Mouse (Mus musculus) embryonic facial prominence, embryonic 11.5 days (tissue): ENCODE results near the gene Meis1. TPM values are rescaled to one million over a fixed set of nuclear protein-coding genes. Genes with fewer than 3 reads are reported as not detected.

Source experiments
- ATAC-seq: fragments of 200-750 bp; cut with Nextera tagmentation; replicated peaks from 2 replicates; pipeline ENCODE4 v1.8.0; 2017; ENCODE audit warnings: low read depth; ENCODE audit not compliant: insufficient number of reproducible peaks, low FRiP score, low TSS enrichment
- DNase-seq: peaks from one replicate; pipeline ENCODE4 v3.0.0-alpha.2; 2015; ENCODE audit warnings: low spot score
- H3K27ac ChIP-seq: fragments of 300-500 bp; sonication (generic); replicated peaks from 2 replicates; pipeline ENCODE4 v1.5.1; 2014; ENCODE audit warnings: mild to moderate bottlenecking, low read depth, low read length, control low read depth
- H3K27me3 ChIP-seq: fragments of 300-500 bp; sonication (generic); 2 replicates; pipeline ENCODE4 v1.6.1; 2014; ENCODE audit warnings: mild to moderate bottlenecking, low read length, moderate library complexity, mixed read lengths; ENCODE audit not compliant: control insufficient read depth, insufficient read depth
- H3K36me3 ChIP-seq: fragments of 300-500 bp; sonication (generic); replicated peaks from 2 replicates; pipeline ENCODE4 v1.6.1; 2014; ENCODE audit warnings: low read depth, mild to moderate bottlenecking, low read length, moderate library complexity, mixed read lengths; ENCODE audit not compliant: control insufficient read depth, insufficient read depth
- H3K4me1 ChIP-seq: fragments of 300-500 bp; sonication (generic); 2 replicates; pipeline ENCODE4 v1.6.1; 2014; ENCODE audit warnings: low read length, mixed read lengths; ENCODE audit not compliant: control insufficient read depth, insufficient read depth
- H3K4me2 ChIP-seq: fragments of 300-500 bp; sonication (generic); 2 replicates; pipeline ENCODE4 v1.6.1; 2014; ENCODE audit warnings: low read depth, mild to moderate bottlenecking, control low read depth, low read length, moderate library complexity
- H3K4me3 ChIP-seq: fragments of 300-500 bp; sonication (generic); 2 replicates; pipeline ENCODE4 v1.5.1; 2014; ENCODE audit warnings: low read depth, low read length, control low read depth
- H3K9ac ChIP-seq: fragments of 300-500 bp; sonication (generic); replicated peaks from 2 replicates; pipeline ENCODE4 v1.6.1; 2014; ENCODE audit warnings: mild to moderate bottlenecking, control low read depth, low read length
- H3K9me3 ChIP-seq: fragments of 300-500 bp; sonication (generic); replicated peaks from 2 replicates; pipeline ENCODE4 v1.6.1; 2016; ENCODE audit warnings: mild to moderate bottlenecking, low read length, inconsistent platforms, mixed read lengths; ENCODE audit not compliant: control insufficient read depth
- WGBS: fragments of 180-500 bp; shearing (Covaris S2); extraction: QIAGEN DNeasy Blood & Tissue Kit; methylation state at CpG from one replicate; pipeline ENCODE4 v1.1.7; 2014; 5-methylcytosine and 5-hydroxymethylcytosine counted together
- polyA plus RNA-seq: library from polyadenylated mRNA; unstranded; fragments of >200 nt; fragmentation: Nextera tagmentation; extraction: Ambion mirVana; gene quantifications from 2 replicates; pipeline ENCODE4 v1.2.1, GENCODE M21; 2014

Gene Meis1
- polyA plus RNA-seq, 1 experiment from 2014 or later = 91.2 TPM

- DNase-seq (peak; percentile 61), ATAC-seq (peak; percentile 51)
- Histone ChIP-seq H3K27me3 (peaks cover 8% of the 10 kb centered on the region), H3K36me3 (no peaks in the 10 kb centered on the region), H3K4me3 (peak overlapping the region; percentile 37), H3K27ac (peak overlapping the region; percentile 1; the same call in 1 of the 2 replicates), H3K4me1 (no peaks in the 10 kb centered on the region), H3K4me2 (peak overlapping the region; percentile 82), H3K9me3 (no peaks in the 10 kb centered on the region), H3K9ac (peak overlapping the region; percentile 60)
- whole genome bisulfite sequencing = under 1% methylated on average over 40 of the region's 40 CpGs
Measured at GRCm38 (mm10) chr11:18876886-18877625, 141.7 kb downstream of the Meis1 start.

- peak overlapping the region; percentile 1; the same call in 1 of the 2 replicates for H3K27ac ChIP-seq
- DNase-seq = peak; percentile 30
Measured at GRCm38 (mm10) chr11:18875911-18876885, 142.6 kb downstream of the Meis1 start.

GRCm38 (mm10) chr11:18875001-18875902 lies 143.5 kb downstream of the Meis1 start:
- WGBS = under 1% methylated on average over 27 of the region's 27 CpGs
- peak overlapping the region; percentile 20 for H3K4me3 ChIP-seq
- peak overlapping the region; percentile 37 for H3K4me2 ChIP-seq
- H3K9ac ChIP-seq = peak overlapping the region; percentile 37
- peaks cover 8% of the 10 kb centered on the region for H3K27me3 ChIP-seq
- H3K4me1 ChIP-seq = 0 out of 2 replicates have a peak, but pooled peaks cover 3% of the 10 kb centered on the region
- peak overlapping the region; percentile 53; the same call in 1 of the 2 replicates for H3K27ac ChIP-seq
- peak; percentile 33 for DNase-seq
- no peak for ATAC-seq
- no peaks in the 10 kb centered on the region for H3K36me3 ChIP-seq
- H3K9me3 ChIP-seq = no peaks in the 10 kb centered on the region

More at GRCm38 (mm10) chr11:18875911-18876885, 142.6 kb downstream of the Meis1 start:
- no peaks in the 10 kb centered on the region for H3K9me3 ChIP-seq
- 0 out of 2 replicates have a peak, but pooled peaks cover 3% of the 10 kb centered on the region for H3K4me1 ChIP-seq
- 2% methylated on average over 27 of the region's 27 CpGs for WGBS
- ATAC-seq = peak; percentile 1; the same call in 1 of the 2 replicates
- peaks cover 8% of the 10 kb centered on the region for H3K27me3 ChIP-seq
- no peaks in the 10 kb centered on the region for H3K36me3 ChIP-seq
- peak overlapping the region; percentile 82 for H3K4me2 ChIP-seq
- peak overlapping the region; percentile 37 for H3K4me3 ChIP-seq
- peak overlapping the region; percentile 60 for H3K9ac ChIP-seq

GRCm38 (mm10) chr11:18874278-18875000 lies 144.3 kb downstream of the Meis1 start:
- Histone ChIP-seq H3K36me3 (no peaks in the 10 kb centered on the region), H3K27ac (peak overlapping the region; percentile 53; the same call in 1 of the 2 replicates), H3K9me3 (no peaks in the 10 kb centered on the region), H3K4me1 (0 out of 2 replicates have a peak, but pooled peaks cover 3% of the 10 kb centered on the region), H3K9ac (peak overlapping the region; percentile 37), H3K4me3 (peak overlapping the region; percentile 20), H3K4me2 (peak overlapping the region; percentile 37), H3K27me3 (peaks cover 8% of the 10 kb centered on the region)
- under 1% methylated on average over 18 of the region's 18 CpGs for WGBS
- DNase-seq (no peak), ATAC-seq (no peak)

GRCm38 (mm10) chr11:18873451-18874277 lies 145.1 kb downstream of the Meis1 start:
- H3K4me3 ChIP-seq = no peak overlapping the region
- H3K9me3 ChIP-seq = no peaks in the 10 kb centered on the region
- H3K27me3 ChIP-seq = peaks cover 8% of the 10 kb centered on the region
- 2% methylated on average over 9 of the region's 9 CpGs for WGBS
- ATAC-seq (no peak), DNase-seq (peak; percentile 30)
- 0 out of 2 replicates have a peak, but pooled peaks cover 3% of the 10 kb centered on the region for H3K4me1 ChIP-seq
- no peak overlapping the region for H3K27ac ChIP-seq
- no peaks in the 10 kb centered on the region for H3K36me3 ChIP-seq
- H3K9ac ChIP-seq = no peak overlapping the region
- no peak overlapping the region for H3K4me2 ChIP-seq

GRCm38 (mm10) chr11:18872793-18873192 lies 146.0 kb downstream of the Meis1 start:
- DNase-seq (no peak), ATAC-seq (no peak)
- Histone ChIP-seq H3K9me3 (no peaks in the 10 kb centered on the region), H3K4me3 (no peak overlapping the region), H3K4me1 (0 out of 2 replicates have a peak, but pooled peaks cover 3% of the 10 kb centered on the region), H3K36me3 (no peaks in the 10 kb centered on the region), H3K4me2 (no peak overlapping the region), H3K27ac (no peak overlapping the region), H3K27me3 (peaks cover 8% of the 10 kb centered on the region), H3K9ac (no peak overlapping the region)
- WGBS = 9% methylated on average over 3 of the region's 3 CpGs
